Mouse (Mus musculus): ENCODE data around the gene Fmnl1.

DNA sequence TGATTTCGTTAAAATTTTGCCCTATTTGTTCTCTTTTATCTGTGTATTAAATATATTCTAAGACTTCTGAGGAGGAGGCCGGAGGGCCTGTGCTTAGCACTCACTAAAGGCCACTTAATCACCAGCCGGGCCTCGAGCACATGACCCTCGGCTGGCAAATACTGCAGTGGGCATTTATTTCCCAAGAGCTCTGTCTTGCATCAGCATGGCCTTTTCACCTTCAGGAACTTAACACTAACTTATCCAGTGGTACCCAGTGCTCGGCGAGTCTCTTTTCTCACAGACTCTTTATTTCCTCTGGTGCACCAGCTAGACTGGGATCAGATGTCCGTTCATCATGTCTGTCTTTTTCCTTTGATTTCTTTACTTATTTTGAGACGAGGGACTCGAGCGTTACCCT is 10.2 kb upstream of the Fmnl1 start:
- no peak for TF ChIP-seq CTCF (IDR thresholded peaks at IDR 0.05)
- TF ChIP-seq POLR2A (IDR thresholded peaks at IDR 0.05; ENCODE audit: insufficient read depth, low read depth, low read length) = no peak
- no peak for TF ChIP-seq EP300 (IDR thresholded peaks at IDR 0.05; ENCODE audit: insufficient read depth, low read depth, low read length)
